Mouse (Mus musculus): Measurements from ENCODE around the gene Slc10a3. TPM values are rescaled to one million over a fixed set of nuclear protein-coding genes. Genes with fewer than 3 reads are reported as not detected.

Slc10a3 gene
- polyA plus RNA-seq (2012; rRNA removed): 27.8 and 29.1 TPM in 2 replicates

DNA sequence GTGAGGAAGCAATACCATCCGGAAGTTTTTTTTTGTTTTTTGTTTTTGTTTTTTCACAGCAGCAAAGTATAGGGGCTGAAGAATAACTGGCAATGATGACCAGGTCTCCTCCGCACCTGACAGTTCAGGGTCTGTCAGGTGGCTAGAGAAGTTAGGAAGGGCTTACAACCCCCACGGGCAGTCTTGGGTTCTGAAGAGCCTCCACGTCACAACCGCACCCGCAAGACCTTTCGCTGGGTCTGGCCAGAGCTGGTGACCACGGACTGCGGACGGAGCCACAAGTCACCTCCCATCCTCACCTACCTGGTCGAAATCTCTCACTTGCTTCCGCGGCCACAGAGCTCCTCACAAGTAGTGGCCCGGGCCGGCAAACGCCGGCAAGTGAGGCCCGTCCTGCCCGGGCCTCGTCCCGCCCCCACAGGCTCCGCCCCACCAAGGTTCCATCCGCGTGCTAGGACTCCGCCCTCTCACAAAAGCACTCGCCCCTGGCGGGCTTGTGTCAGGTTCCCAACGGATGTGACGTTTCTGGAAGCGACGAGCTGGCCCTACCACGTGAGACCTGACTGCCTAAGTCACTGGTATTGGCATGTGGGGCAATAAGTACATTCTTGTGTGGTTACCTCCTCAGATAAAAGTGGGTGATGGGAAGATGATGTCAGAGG lies at the start of gene Slc10a3, which contains the start of gene Ubl4a:
Gene Slc10a3 (minus strand): TSS at position 462 of the 662 bp plus-strand sequence.
Gene Ubl4a (minus strand): TSS at position 331 of the 662 bp plus-strand sequence.
- peak; percentile 82 for DNase-seq
- H3K4me3 ChIP-seq (ENCODE audit: control insufficient read depth, insufficient read depth, low read length): peak within 1 kb of the TSS; percentile 91
- under 1% methylated on average over 32 of the region's 32 CpGs for WGBS
- H3K27ac ChIP-seq (ENCODE audit: control insufficient read depth, insufficient read depth, low read length): no peak within 1 kb of the TSS
- no peaks in the 10 kb centered on the region for H3K27me3 ChIP-seq (ENCODE audit: control insufficient read depth, insufficient read depth, low read length)
- H3K36me3 ChIP-seq (ENCODE audit: control insufficient read depth, insufficient read depth, low read length): no peaks in the 10 kb centered on the region
- 0 out of 2 replicates have a peak, but pooled peaks cover 4% of the 10 kb centered on the region for H3K4me1 ChIP-seq (replicated peaks; ENCODE audit: control insufficient read depth, insufficient read depth, low read length)
- TF ChIP-seq CTCF (IDR thresholded peaks at IDR 0.05; ENCODE audit: borderline replicate concordance, control insufficient read depth, extremely low read depth, insufficient read depth, low read length, poor library complexity) (no peak), POLR2A (IDR thresholded peaks at IDR 0.05; ENCODE audit: control insufficient read depth, extremely low read depth, insufficient read depth, low read length, poor library complexity) (0 out of 2 replicates have a peak, but pooled peaks have one; percentile 33)

DNA sequence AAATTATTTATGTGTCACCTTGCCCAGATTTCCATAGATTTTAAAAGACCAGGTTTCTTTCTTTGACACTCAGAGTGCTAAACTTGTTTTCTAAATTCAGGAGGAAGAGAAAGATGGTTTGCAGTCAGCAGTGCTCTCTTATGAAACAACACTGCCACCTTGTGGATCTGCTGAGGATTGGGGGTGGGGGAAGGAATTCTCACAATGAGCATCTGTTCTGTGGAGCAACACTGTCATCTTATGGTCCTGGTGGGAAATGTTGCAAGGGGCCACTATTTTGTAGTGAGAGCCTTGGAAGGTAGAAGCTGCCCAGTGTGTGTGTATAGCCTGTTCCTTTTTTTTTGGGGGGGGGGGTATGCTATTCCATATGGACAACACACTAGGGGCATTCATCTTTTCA lies 40.2 kb upstream of the Slc10a3 start:
- TF ChIP-seq CTCF (IDR thresholded peaks at IDR 0.05; ENCODE audit: borderline replicate concordance, control insufficient read depth, extremely low read depth, insufficient read depth, low read length, poor library complexity) (no peak), POLR2A (IDR thresholded peaks at IDR 0.05; ENCODE audit: control insufficient read depth, extremely low read depth, insufficient read depth, low read length, poor library complexity) (no peak)
- H3K27me3 ChIP-seq (ENCODE audit: control insufficient read depth, insufficient read depth, low read length): no peaks in the 10 kb centered on the region
- DNase-seq: peak; percentile 70
- no peak overlapping the region for H3K27ac ChIP-seq (ENCODE audit: control insufficient read depth, insufficient read depth, low read length)
- H3K36me3 ChIP-seq (ENCODE audit: control insufficient read depth, insufficient read depth, low read length): no peaks in the 10 kb centered on the region
- H3K4me1 ChIP-seq (replicated peaks; ENCODE audit: control insufficient read depth, insufficient read depth, low read length): no peaks in the 10 kb centered on the region
- no peak overlapping the region for H3K4me3 ChIP-seq (ENCODE audit: control insufficient read depth, insufficient read depth, low read length)

DNA sequence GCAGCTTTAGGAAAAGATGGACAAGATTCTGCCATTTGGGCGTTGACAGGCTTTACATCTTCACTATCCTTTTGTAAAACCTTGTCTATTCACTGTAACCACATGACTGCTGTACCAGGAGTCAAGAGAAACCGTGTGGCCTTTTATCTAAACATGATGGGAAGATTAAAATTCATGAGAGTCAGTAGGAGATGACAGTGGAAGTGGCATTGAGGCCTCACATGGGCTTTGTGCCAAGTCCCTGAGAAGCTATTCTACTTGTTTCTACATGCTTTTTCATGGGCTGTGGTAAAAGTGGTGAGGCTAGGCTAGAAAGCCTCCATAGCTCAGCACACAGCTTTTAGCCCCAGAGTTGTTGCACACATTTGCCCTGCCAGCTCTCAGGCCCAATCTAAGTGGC lies 35.2 kb upstream of the Slc10a3 start:
- H3K4me3 ChIP-seq (ENCODE audit: control insufficient read depth, insufficient read depth, low read length): no peak overlapping the region
- no peak for DNase-seq
- TF ChIP-seq POLR2A (IDR thresholded peaks at IDR 0.05; ENCODE audit: control insufficient read depth, extremely low read depth, insufficient read depth, low read length, poor library complexity): no peak
- no peak for TF ChIP-seq CTCF (IDR thresholded peaks at IDR 0.05; ENCODE audit: borderline replicate concordance, control insufficient read depth, extremely low read depth, insufficient read depth, low read length, poor library complexity)
- no peak overlapping the region for H3K27ac ChIP-seq (ENCODE audit: control insufficient read depth, insufficient read depth, low read length)
- H3K36me3 ChIP-seq (ENCODE audit: control insufficient read depth, insufficient read depth, low read length): no peaks in the 10 kb centered on the region
- no peaks in the 10 kb centered on the region for H3K4me1 ChIP-seq (replicated peaks; ENCODE audit: control insufficient read depth, insufficient read depth, low read length)
- WGBS: 9% methylated on average over 2 of the region's 2 CpGs
- H3K27me3 ChIP-seq (ENCODE audit: control insufficient read depth, insufficient read depth, low read length): no peaks in the 10 kb centered on the region

DNA sequence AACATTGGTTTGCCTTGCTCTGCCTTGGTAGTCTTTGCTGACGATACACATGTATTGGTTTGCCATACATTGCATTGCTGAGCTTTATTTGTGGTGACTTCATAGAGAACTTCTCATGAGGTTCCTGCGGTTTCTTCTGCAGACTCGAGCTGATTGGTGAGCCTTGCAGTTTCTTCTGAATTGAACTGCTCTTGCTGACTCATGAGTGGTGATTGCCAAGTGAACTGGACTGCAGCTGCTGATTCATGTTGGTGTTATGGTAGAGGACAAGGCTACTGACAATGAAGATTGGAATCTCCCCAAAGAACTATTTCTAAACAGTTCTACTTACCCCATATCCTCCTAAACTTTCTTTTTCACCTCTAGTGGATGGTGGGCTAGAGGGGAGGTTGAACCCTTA lies 27.0 kb upstream of the Slc10a3 start:
- Histone ChIP-seq H3K4me1 (replicated peaks; ENCODE audit: control insufficient read depth, insufficient read depth, low read length) (no peaks in the 10 kb centered on the region), H3K27me3 (ENCODE audit: control insufficient read depth, insufficient read depth, low read length) (no peaks in the 10 kb centered on the region), H3K4me3 (ENCODE audit: control insufficient read depth, insufficient read depth, low read length) (no peak overlapping the region), H3K27ac (ENCODE audit: control insufficient read depth, insufficient read depth, low read length) (no peak overlapping the region), H3K36me3 (ENCODE audit: control insufficient read depth, insufficient read depth, low read length) (no peaks in the 10 kb centered on the region)
- DNase-seq: no peak
- 85% methylated on average over 3 of the region's 3 CpGs for WGBS
- no peak for TF ChIP-seq CTCF (IDR thresholded peaks at IDR 0.05; ENCODE audit: borderline replicate concordance, control insufficient read depth, extremely low read depth, insufficient read depth, low read length, poor library complexity)
- no peak for TF ChIP-seq POLR2A (IDR thresholded peaks at IDR 0.05; ENCODE audit: control insufficient read depth, extremely low read depth, insufficient read depth, low read length, poor library complexity)

DNA sequence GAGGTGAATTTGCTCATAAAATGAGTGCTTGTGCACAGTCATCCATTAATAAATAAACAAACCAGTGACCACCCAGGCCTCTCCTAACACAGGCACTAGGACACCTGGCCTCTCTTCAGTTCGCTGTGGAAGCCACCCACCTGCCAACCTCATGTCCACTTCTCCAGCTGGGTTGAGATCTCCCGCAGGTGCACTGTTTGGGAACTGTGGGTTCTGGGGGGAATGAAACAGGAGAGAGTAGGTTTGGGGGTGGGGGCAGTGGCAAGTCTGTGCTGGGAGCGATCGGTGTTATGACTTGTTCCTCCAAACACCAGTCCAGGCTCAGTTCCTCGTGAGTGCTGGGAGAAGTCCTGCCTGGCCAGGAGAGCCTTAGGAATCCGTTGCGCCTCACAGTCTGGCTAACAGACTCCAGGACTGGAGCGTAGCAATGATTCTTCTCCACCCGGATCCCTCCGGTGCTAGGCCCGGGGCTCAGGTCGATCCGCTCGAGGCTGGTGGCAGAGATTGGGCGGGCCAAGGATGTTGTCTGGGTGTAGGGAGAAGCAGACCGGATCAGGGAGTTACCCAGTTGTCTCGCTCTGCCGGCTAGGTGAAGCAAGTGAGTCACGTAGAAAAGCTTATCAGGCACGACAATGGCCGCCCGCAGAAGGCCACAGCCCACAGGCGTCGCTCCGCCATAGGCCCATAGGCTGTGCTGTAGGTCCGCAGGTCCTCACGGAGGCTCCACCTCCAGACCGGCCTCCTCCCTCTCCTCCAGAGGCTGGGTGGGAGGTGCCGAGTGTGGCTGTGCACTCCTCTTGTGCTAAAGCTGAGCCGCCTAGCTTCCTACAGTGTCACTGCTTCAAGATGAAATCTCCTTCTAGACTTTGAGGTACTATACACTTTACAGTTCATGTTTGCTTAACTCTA lies 19.6 kb upstream of the Slc10a3 start, which contains the start of the genes Fam3a and Ikbkg:
Gene Fam3a (minus strand): TSS at position 738 of the 909 bp plus-strand sequence.
Gene Ikbkg (plus strand): TSS at position 756 of the 909 bp plus-strand sequence.
- Histone ChIP-seq H3K4me1 (replicated peaks; ENCODE audit: control insufficient read depth, insufficient read depth, low read length) (peaks cover 4% of the 10 kb centered on the region), H3K27me3 (ENCODE audit: control insufficient read depth, insufficient read depth, low read length) (no peaks in the 10 kb centered on the region), H3K27ac (ENCODE audit: control insufficient read depth, insufficient read depth, low read length) (peak within 1 kb of the TSS; percentile 55), H3K4me3 (ENCODE audit: control insufficient read depth, insufficient read depth, low read length) (peak within 1 kb of the TSS; percentile 80), H3K36me3 (ENCODE audit: control insufficient read depth, insufficient read depth, low read length) (no peaks in the 10 kb centered on the region)
- whole genome bisulfite sequencing: 3% methylated on average over 30 of the region's 30 CpGs
- DNase-seq: peak; percentile 82
- TF ChIP-seq CTCF (IDR thresholded peaks at IDR 0.05; ENCODE audit: borderline replicate concordance, control insufficient read depth, extremely low read depth, insufficient read depth, low read length, poor library complexity) (no peak), POLR2A (IDR thresholded peaks at IDR 0.05; ENCODE audit: control insufficient read depth, extremely low read depth, insufficient read depth, low read length, poor library complexity) (no peak)

DNA sequence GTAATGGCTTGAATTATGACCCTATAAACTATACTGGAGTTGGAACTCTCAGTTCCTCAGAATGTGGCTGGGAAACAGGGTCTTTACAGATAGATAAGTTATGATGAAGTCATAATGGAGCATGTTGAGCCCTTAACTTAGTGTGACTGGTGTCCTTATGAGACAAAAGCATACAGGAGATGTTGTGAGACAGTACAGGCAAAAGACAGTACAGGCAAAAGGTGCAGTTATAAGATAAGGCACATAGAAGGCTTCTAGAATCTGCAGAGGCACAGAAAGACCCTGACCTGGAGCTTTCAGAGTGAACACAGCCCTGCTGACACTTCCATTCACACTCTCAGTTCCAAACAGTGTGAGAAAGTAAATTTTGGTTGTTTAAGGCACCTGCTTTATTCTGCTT lies 15.0 kb upstream of the Slc10a3 start:
- H3K27me3 ChIP-seq (ENCODE audit: control insufficient read depth, insufficient read depth, low read length): no peaks in the 10 kb centered on the region
- no peak overlapping the region for H3K27ac ChIP-seq (ENCODE audit: control insufficient read depth, insufficient read depth, low read length)
- no peak overlapping the region for H3K4me3 ChIP-seq (ENCODE audit: control insufficient read depth, insufficient read depth, low read length)
- no peak for TF ChIP-seq POLR2A (IDR thresholded peaks at IDR 0.05; ENCODE audit: control insufficient read depth, extremely low read depth, insufficient read depth, low read length, poor library complexity)
- TF ChIP-seq CTCF (IDR thresholded peaks at IDR 0.05; ENCODE audit: borderline replicate concordance, control insufficient read depth, extremely low read depth, insufficient read depth, low read length, poor library complexity): no peak
- peaks cover 3% of the 10 kb centered on the region for H3K4me1 ChIP-seq (replicated peaks; ENCODE audit: control insufficient read depth, insufficient read depth, low read length)
- no peak for DNase-seq
- peaks cover 6% of the 10 kb centered on the region; the same call in 1 of the 2 replicates for H3K36me3 ChIP-seq (ENCODE audit: control insufficient read depth, insufficient read depth, low read length)
